Mouse (Mus musculus) R1 (cell line): ENCODE measurements around the gene Adcyap1r1.

Experiments used
- DNase-seq: peaks from one replicate; pipeline ENCODE4 v3.0.0-alpha.2; 2018; ENCODE audit warnings: low read depth, low spot score

Adcyap1r1 gene

DNA sequence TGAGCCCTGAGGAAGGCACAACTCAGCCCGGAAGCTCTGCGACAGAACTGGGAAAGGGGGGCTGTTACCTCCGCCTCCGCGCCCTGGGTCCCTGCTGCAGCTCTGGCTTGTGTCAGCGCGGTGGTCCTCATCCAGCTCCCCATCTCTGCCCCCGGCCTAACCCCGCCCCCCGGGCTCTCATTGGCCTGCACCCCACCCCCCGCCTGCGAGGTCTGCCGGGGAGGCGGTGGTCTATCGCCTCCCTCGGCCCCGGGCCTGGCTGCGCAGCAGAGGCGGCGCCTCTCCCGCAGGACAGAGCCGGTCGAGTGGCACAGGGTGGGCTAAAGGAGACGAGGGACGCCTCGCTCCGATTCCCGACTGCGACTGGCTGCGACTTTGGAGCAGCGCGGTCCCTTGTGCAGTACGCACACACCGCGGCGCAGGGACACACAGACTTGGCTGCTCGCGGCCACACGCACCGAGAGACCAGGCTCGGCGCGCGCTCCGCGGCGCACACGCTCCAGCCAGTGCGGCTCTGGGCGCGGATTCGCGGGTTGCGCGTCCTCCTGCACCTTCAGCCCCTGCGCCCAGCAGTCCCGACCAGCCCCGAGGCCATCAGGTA, at the start of gene Adcyap1r1:
TSS of gene Adcyap1r1 (plus strand) at position 208 of the 601 bp plus-strand sequence.
- DNase-seq = peak; percentile 70

DNA sequence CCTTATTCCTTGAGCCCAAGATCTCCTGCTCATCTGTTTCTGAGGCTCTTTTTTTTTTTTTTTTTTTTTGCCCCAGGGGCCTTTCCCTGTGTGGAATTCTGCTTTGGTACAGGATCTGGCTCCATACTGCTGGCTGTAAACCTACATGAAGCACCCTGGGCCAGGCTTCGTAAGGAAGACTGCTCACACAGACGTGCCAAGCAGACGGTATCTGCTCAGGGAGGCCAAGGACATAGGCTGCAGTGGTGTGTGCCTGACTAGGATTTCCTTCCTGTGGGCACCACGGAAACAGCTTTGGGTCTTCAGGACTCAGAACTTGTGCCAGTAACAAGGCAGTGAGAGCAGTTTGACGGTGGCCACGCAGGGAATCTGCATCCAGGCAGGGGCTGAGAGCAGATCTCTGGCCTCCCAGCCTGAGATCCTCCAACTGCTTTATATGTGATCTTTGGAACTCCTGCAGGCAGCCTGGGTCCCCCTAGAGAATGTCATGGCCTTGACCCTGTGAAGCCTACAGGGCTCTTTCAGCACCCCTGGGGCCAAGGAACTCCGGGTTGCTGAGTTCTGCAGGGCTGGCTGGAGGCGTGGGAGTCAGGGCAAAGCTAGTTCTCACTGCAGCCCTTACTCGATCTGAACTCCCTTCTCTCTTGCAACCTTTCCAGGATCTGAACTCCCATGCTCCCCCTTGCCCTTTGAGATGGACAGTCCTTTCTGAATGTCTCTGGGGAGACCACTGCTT, 49.6 kb upstream of the Adcyap1r1 start:
- no peak for DNase-seq

GRCm38 (mm10) chr6:55403411-55404309, 48.1 kb upstream of the Adcyap1r1 start:
- DNase-seq = no peak

- DNase-seq = no peak
These were observed 47.3 kb upstream of the Adcyap1r1 start for GRCm38 (mm10) chr6:55404421-55404990.

GRCm38 (mm10) chr6:55407345-55407744, 44.4 kb upstream of the Adcyap1r1 start:
- no peak for DNase-seq

DNA sequence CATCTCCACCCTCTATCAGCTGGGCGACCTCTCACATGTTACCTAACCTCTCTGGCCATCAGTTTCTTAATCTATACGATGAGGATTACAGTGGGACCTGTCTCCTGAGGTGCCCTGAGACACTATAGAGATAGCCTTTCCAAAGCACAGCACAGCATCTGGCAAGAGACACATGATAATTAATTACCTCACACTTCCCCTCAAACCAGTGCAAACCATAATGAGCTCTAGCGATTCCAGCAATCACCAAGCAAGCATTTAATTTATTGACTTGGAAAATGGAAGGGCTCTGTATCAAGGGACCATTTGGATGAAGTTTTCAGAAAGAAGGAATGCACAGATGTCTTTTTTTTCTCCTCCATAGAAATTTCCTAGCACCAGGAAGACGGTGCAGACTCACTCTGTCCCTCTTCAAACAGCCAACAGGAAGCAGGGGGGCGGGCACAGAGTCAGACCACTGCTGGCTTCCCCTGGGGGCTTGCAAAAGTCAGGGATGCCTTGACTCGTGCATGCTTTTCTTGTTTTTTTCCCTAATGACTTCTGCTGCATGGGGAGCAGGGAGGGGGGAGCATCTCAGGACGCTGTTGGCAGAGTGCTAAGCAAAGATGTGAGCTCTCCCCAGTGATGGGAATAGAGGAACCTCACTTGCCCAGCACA, 41.5 kb upstream of the Adcyap1r1 start:
- no peak for DNase-seq

DNA sequence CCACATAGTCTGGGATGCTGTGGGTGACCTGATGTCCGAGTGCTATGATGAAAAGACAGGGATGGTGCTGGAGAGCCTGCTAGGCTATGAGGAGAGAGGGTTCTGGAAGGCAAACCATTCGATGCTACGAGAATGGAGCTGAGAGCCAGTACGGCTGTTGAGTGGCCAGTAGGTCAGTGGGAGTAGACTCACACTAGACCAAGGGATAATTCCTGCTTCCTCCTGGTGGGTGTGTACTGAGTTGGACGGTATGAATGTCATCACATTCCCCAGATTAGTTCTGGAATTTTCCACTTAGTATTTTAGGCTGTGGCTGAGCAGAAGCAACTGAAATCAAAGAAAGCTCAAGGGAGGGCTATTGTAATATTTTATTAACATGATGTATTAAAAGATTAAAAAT, 40.8 kb upstream of the Adcyap1r1 start:
- DNase-seq = no peak

- DNase-seq = no peak
These were observed 35.6 kb upstream of the Adcyap1r1 start for GRCm38 (mm10) chr6:55416202-55416601.

GRCm38 (mm10) chr6:55418746-55419410, 32.9 kb upstream of the Adcyap1r1 start:
- no peak for DNase-seq

DNA sequence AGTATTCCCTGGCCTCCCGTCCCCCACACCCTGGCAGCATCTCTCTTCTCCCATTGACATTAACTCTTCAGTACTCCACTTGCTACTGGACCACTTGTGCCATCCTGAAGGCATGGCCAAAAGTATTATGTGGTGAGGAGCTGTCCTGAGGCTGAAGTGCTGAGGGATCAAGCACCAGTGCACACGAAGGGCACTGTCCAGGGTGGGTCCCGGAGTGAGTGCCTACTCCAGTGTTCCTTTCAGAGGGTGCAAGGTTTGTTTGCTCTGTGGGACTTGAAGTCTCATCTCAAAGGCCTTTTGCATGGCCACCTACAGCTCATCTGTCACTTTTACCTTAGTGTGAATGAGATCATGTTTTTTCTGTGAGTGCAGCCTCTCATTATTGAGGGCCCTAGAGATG, 31.4 kb upstream of the Adcyap1r1 start:
- DNase-seq = no peak

- peak; percentile 16 for DNase-seq
These were observed 30.9 kb upstream of the Adcyap1r1 start for GRCm38 (mm10) chr6:55420869-55421361.

DNA sequence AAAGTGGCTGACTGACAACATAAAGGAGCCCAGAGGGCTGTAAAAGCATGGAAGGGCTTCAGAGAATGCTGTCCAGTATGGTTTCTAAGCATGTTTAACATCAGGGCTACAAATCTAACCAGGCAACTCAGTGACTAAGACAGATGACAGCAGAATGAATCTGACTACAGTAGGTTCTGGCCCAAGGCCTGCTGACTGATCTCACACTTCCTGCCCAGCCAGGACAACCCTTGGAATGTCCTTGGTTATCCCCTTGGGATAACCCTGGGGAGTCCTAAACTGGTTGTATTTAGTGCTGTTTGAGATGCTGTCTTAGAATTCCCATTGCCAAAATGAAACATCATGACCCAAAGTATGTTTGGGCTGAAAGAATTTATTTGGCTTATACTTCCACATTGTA, 19.7 kb upstream of the Adcyap1r1 start:
- DNase-seq = no peak

- DNase-seq = no peak
These were observed 17.4 kb upstream of the Adcyap1r1 start for GRCm38 (mm10) chr6:55434360-55434759.

DNA sequence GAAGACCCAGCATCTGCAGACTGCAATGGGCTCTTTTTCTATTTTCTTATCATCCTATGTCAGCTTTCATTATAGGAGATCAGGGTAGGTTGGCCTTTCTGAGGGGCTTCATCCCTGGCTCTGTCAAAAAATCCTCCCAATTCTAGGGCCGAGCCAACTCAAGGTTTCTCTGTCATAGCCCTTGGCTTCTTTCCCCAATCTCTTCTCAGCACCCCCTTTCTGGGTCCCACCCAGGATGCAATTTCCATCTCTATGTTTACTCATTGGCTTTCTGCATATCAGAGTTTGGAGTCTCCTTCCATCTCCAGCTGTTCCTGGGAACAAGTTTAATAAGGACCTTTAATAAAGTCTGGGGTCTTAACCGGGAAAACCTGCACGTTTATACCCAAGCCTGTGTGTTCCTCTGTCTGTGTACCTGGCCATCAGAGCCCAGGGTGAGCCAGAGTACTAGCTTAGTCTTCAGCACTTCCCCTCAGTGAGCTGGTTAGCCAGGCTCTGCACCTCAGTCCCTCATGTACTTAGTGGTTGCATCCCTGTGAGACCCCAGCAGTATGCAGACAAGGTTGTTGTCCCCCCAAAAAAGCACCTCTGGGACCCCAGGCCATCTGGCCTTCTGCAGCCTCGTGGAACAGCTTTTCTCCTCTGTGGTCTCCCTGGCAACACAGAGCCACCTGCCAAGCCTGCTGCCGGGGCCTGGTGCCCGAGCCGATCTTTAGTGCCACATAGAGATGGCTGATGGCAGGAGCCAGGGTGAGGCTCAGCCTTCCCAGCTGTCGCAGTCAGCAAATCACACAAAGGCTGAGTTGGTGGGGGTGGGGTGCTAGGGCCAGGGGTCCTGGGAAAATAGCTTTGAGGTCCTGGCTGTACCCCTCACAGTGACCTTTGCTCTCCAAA, 16.3 kb upstream of the Adcyap1r1 start:
- no peak for DNase-seq

GRCm38 (mm10) chr6:55437919-55438318, 13.9 kb upstream of the Adcyap1r1 start:
- DNase-seq = no peak

GRCm38 (mm10) chr6:55438837-55439236, 12.9 kb upstream of the Adcyap1r1 start:
- DNase-seq = no peak

- no peak for DNase-seq
These were observed 7.7 kb upstream of the Adcyap1r1 start for GRCm38 (mm10) chr6:55443927-55444688.

- DNase-seq = no peak
These were observed 7.1 kb upstream of the Adcyap1r1 start for GRCm38 (mm10) chr6:55444721-55445120.

DNA sequence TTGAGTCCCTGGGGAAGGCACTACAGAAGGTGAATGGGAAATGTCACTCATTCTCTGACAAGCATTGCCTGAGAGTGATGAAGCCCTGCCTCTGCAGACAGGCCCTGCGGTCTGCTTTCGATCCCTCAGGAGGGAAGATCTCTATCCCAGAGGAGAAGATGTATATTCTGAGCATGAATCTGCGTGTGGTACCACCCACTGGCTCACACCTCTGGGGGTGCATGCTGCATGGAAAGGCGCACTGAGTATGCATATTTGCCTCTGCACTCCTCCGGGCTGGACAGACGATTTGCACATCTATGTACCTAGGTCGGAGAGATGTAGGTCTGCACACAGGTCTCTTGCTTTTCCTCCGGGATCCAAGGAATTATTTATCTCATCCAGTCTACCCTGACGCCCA, 3.6 kb upstream of the Adcyap1r1 start:
- DNase-seq = no peak
